Mouse (Mus musculus) effector memory CD4-positive, alpha-beta T cell, adult 7 months (primary cell): ENCODE results near the gene Rab3gap1. TPM values are rescaled to one million over a fixed set of nuclear protein-coding genes. Genes with fewer than 3 reads are reported as not detected.

Experiments
- polyA plus RNA-seq: library from polyadenylated mRNA; unstranded; fragments of 100-300 nt; shearing (Covaris generic); gene quantifications from one replicate; pipeline ENCODE4 v1.2.1, GENCODE M21; 2017

Rab3gap1 gene
- 45.7 TPM for polyA plus RNA-seq

DNA sequence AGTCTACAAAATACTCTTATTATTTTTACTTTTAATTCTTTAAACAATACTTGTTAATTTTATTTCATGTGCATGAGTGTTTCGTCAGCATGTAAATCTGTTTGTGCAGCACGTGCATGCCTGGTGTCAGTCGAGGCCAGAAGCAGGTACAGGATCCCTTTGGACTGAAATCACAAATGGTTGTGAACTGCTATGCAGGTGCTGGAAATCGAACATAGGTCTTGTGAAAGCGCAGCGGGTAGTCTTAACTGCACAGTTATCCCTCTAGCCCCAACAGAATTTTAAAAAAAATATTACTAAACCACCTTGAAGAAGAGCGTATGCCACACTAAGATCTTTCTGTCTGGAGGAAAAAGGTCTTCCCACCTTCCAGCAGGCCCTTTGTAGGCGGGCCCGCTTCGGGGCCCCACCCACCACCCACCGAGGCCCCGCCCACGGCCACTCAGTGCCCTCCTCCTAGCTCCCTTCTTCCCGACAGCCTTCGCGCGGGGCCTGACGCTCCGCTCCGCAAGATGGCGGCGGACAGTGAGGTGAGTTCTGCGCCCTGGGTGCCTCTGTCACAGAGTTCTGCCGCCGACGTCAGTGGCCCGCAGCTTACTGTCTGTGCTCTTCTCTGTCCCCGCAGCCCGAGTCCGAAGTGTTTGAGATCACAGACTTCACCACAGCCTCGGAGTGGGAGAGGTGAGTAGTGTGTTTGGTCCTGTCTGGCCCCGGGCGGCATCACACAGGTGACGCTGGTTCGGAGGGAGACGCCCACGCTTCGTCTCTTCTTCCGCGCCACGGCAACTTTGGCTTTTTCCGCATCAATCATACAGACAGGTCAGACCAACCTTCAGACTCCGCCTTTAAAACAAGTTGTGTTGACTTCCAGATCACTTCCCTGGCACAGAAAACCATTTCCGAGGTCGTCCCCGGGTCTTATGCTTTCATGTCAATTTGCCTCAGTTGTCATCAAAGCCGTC lies at the start of gene Rab3gap1:
TSS of gene Rab3gap1 (plus strand) at position 474 of the 962 bp plus-strand sequence.

DNA sequence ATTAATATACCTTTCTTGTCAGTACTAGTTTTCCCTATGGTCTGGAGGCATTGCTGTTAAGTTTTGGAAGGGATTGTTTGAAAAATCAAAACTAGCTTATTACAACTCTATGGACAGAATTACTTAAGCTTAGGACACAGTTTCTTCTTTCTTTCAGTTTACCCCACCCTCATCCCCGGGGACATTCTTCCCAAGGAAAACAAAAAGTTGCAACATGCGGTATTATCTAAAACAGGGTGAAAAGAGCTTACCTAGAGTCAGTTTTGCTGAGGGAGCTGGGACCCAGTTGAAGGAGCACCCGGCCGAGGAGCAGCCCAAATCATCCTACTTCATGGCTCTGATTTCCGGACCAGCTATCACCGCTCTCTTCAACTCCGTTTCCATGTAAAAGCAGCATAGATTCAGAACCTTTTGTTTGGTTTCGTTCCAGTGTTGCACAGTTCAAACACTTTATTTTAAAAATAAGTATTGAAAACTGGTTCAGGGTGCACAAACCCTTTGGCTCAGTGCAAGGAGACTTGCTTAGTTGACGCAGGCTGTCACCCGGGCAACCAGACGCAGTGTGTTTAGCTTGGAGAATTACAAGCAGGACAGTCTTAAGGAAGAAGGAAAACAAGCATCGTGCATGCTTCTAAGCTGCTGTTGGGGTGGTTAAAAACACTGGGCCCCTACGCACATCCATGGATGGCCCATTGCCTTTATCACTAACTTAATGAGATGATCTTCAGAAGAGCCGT lies 13.9 kb upstream of the Rab3gap1 start, which contains the start of gene Map3k19:
TSS of gene Map3k19 (minus strand) at position 546 of the 737 bp plus-strand sequence.

Other genes with a start within 250 kb of the Rab3gap1 start
- 2.8 TPM for gene Tmem163, start 189.2 kb upstream of the Rab3gap1 start, polyA plus RNA-seq
- not detected for gene Acmsd, start 139.4 kb upstream of the Rab3gap1 start, polyA plus RNA-seq
- gene Ccnt2, start 94.6 kb upstream of the Rab3gap1 start, polyA plus RNA-seq, result 88.6 TPM
- 0.17 TPM for gene Map3k19, start 13.7 kb upstream of the Rab3gap1 start, polyA plus RNA-seq
- gene Zranb3, start 234.3 kb downstream of the Rab3gap1 start, polyA plus RNA-seq, result 1.4 TPM
- 64.1 TPM for gene R3hdm1, start 234.5 kb downstream of the Rab3gap1 start, polyA plus RNA-seq